Mouse (Mus musculus): ENCODE data around the gene Bcl6. TPM values are rescaled to one million over a fixed set of nuclear protein-coding genes. Genes with fewer than 3 reads are reported as not detected.

The Bcl6 gene
- total RNA-seq, 2 experiments from 2014 or later: 1.3 TPM; not detected in 1

GRCm38 (mm10) chr16:23978495-23978894, 10.2 kb downstream of the Bcl6 start:
- no peak for ATAC-seq (replicated peaks; ENCODE audit: low FRiP score, low TSS enrichment, poor library complexity, severe bottlenecking)

GRCm38 (mm10) chr16:23977732-23978131, 10.9 kb downstream of the Bcl6 start:
- no peak for ATAC-seq (replicated peaks; ENCODE audit: low FRiP score, low TSS enrichment, poor library complexity, severe bottlenecking)

GRCm38 (mm10) chr16:23976196-23976595, 12.5 kb downstream of the Bcl6 start:
- no peak for ATAC-seq (replicated peaks; ENCODE audit: low FRiP score, low TSS enrichment, poor library complexity, severe bottlenecking)

GRCm38 (mm10) chr16:23973635-23974367, 14.9 kb downstream of the Bcl6 start:
- no peak for ATAC-seq (replicated peaks; ENCODE audit: low FRiP score, low TSS enrichment, poor library complexity, severe bottlenecking)

GRCm38 (mm10) chr16:23972901-23973300, 15.8 kb downstream of the Bcl6 start:
- no peak for ATAC-seq (replicated peaks; ENCODE audit: low FRiP score, low TSS enrichment, poor library complexity, severe bottlenecking)

GRCm38 (mm10) chr16:23972126-23972740, 16.4 kb downstream of the Bcl6 start:
- ATAC-seq (replicated peaks; ENCODE audit: low FRiP score, low TSS enrichment, poor library complexity, severe bottlenecking): no peak

- ATAC-seq (replicated peaks; ENCODE audit: low FRiP score, low TSS enrichment, poor library complexity, severe bottlenecking): peak; percentile 54
Measured at GRCm38 (mm10) chr16:23969919-23970318, 18.7 kb downstream of the Bcl6 start.

- no peak for ATAC-seq (replicated peaks; ENCODE audit: low FRiP score, low TSS enrichment, poor library complexity, severe bottlenecking)
Measured at GRCm38 (mm10) chr16:23968888-23969287, 19.8 kb downstream of the Bcl6 start.

GRCm38 (mm10) chr16:23967301-23967700, 21.4 kb downstream of the Bcl6 start:
- peak; percentile 53; the same call in 1 of the 2 replicates for ATAC-seq (replicated peaks; ENCODE audit: low FRiP score, low TSS enrichment, poor library complexity, severe bottlenecking)

GRCm38 (mm10) chr16:23966066-23966465, 22.6 kb downstream of the Bcl6 start:
- no peak for ATAC-seq (replicated peaks; ENCODE audit: low FRiP score, low TSS enrichment, poor library complexity, severe bottlenecking)

GRCm38 (mm10) chr16:23964706-23965367, 23.8 kb downstream of the Bcl6 start:
- ATAC-seq (replicated peaks; ENCODE audit: low FRiP score, low TSS enrichment, poor library complexity, severe bottlenecking): no peak

GRCm38 (mm10) chr16:23963896-23964668, 24.6 kb downstream of the Bcl6 start:
- ATAC-seq (replicated peaks; ENCODE audit: low FRiP score, low TSS enrichment, poor library complexity, severe bottlenecking): no peak

- ATAC-seq (replicated peaks; ENCODE audit: low FRiP score, low TSS enrichment, poor library complexity, severe bottlenecking): peak; percentile 67
Measured at GRCm38 (mm10) chr16:23962401-23962800, 26.3 kb downstream of the Bcl6 start.

GRCm38 (mm10) chr16:23958938-23959337, 29.7 kb downstream of the Bcl6 start:
- ATAC-seq (replicated peaks; ENCODE audit: low FRiP score, low TSS enrichment, poor library complexity, severe bottlenecking): no peak

GRCm38 (mm10) chr16:23953959-23954260, 34.7 kb downstream of the Bcl6 start:
- no peak for ATAC-seq (replicated peaks; ENCODE audit: low FRiP score, low TSS enrichment, poor library complexity, severe bottlenecking)

GRCm38 (mm10) chr16:23953189-23953958, 35.3 kb downstream of the Bcl6 start:
- ATAC-seq (replicated peaks; ENCODE audit: low FRiP score, low TSS enrichment, poor library complexity, severe bottlenecking): peak; percentile 34

GRCm38 (mm10) chr16:23952101-23952727, 36.4 kb downstream of the Bcl6 start:
- ATAC-seq (replicated peaks; ENCODE audit: low FRiP score, low TSS enrichment, poor library complexity, severe bottlenecking): no peak

- ATAC-seq (replicated peaks; ENCODE audit: low FRiP score, low TSS enrichment, poor library complexity, severe bottlenecking): no peak
Measured at GRCm38 (mm10) chr16:23947654-23948053, 41.0 kb downstream of the Bcl6 start.

GRCm38 (mm10) chr16:23944801-23945200, 43.9 kb downstream of the Bcl6 start:
- no peak for ATAC-seq (replicated peaks; ENCODE audit: low FRiP score, low TSS enrichment, poor library complexity, severe bottlenecking)

Measured in megakaryocyte-erythroid progenitor cell, adult 5-6 weeks (primary cell).